Mouse (Mus musculus) left cerebral cortex, adult 18-20 months (tissue): ENCODE data around the gene Fndc1. TPM values are rescaled to one million over a fixed set of nuclear protein-coding genes. Genes with fewer than 3 reads are reported as not detected.

Experiments
- DNase-seq, 2 experiments: peaks; one replicate each; pipeline ENCODE4 v3.0.0; 2021 to 2022; ENCODE audit warnings: low spot score in 2 of 2, mixed read lengths in 1 of 2
- microRNA-seq, 2 experiments: library from miRNA; unstranded; fragments of <30 nt; microRNA quantifications; one replicate each; pipeline ENCODE4 v1.2.0; 2021
- total RNA-seq, 2 experiments: library from RNA; stranded (reverse); gene quantifications; 2 replicates each; pipeline ENCODE4 v1.2.3; 2021

The Fndc1 gene
- total RNA-seq, 2 experiments from 2014 or later = 4.5 to 4.6 TPM

DNA sequence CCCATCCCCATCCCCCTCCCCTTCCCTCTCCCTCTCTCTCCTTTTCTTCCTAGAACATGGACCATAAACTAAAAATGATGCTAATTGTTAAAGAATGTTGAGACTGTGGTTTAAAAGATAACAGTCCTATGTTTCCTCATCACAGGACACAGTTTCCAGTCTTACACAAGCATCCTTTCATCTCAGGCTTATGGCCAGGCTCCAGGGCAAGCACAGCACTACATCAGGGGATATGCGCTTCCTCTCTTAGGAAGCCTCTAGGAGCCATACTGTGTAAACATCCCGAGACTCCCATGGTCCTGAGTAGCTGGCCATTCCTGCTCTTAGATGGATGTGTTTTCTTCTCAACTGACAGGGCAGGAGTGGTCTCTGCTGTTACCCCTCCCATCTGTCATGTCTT is 114.1 kb downstream of the Fndc1 start:
- no peak for DNase-seq

DNA sequence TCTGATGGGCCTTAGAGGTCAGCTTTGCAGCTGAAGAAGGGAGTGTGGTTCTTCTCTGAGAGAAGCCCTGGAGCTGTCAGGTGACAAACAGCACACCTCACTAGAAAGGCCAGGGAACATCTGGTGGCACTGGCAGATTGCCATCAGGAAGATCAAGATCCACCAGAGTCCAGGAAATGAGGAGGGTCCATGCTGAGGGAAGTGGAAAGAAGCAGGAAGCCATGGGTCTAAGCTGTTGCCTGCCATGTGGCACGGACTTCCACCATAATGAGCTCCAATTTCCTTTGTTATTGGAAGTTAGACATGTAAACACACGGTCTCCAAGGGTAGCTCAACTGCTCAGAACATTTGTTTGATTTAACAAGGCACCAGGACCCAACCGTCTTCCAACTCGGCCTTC is 120.0 kb downstream of the Fndc1 start:
- no peak for DNase-seq

DNA sequence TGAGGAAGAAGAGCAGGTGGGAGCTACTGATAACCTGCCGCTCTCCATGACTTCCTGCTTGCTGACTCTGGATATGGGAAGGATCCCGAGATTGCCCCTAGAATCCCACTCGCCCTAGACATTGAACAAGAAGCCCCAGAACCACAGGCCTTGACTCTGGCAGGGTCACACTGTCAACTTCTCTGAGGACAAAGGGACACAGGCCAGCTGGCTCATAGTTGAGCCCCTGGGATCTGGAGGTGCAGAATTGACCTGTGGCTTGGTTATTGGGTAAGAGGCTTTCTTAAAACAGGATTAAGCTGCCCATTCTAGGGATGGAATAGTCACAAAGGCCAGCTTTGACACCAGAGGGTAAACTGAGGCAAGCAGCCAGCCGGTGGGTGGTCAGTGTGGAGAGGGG is 136.8 kb downstream of the Fndc1 start:
- DNase-seq = no peak

Small RNAs within 50 kb of the gene (microRNA-seq; reads per million reads assigned to microRNA genes)
- gene Gm25872 = 0 reads per million in 2 experiments

Other genes with a start within 250 kb of the Fndc1 start
- gene Tagap, start 98.7 kb upstream of the Fndc1 start, total RNA-seq = 1 to 10 TPM; 5.3 to 5.6 TPM
- gene Rsph3a, start 118.3 kb upstream of the Fndc1 start, total RNA-seq = 10 to 100 TPM; 36.9 to 41.9 TPM